Mouse (Mus musculus): ENCODE measurements around the gene Iqsec1.
A peak's percentile ranks its signal among the peaks of the same experiment; 100 is the strongest.

The Iqsec1 gene

DNA sequence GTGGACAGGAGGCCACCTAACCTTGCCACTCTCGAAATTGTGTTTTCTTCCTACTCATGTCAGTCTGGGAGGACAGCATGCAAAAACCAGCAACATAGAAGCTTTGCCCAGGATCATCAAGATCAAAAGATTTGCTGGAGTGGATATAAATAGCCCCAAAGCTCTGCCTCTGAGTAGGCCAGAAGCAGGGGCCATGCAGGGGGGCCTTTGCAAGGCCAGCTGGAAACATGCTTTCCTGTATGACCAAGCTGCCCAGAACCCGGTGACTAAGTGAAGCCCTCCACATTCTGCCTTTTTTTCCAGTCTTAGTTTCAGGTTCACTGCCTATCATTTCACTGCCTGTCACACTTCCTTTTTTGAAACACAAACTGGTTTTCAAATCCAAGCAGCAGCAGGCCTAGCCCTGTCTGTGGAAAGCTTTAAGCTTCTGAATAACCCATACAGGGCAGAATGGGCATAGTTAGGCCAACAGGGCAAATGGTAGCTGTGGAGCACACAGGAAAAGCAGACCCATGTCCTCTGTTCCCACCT lies 19.1 kb downstream of the Iqsec1 start:
- DNase-seq (ENCODE audit: low spot score in 2 of 2): no peak

- DNase-seq (ENCODE audit: low spot score in 2 of 2): no peak
Measured at GRCm38 (mm10) chr6:90953349-90953748, 35.1 kb downstream of the Iqsec1 start.

GRCm38 (mm10) chr6:90950936-90951335 lies 37.5 kb downstream of the Iqsec1 start:
- DNase-seq (ENCODE audit: low spot score in 2 of 2): no peak

- DNase-seq (ENCODE audit: low spot score in 2 of 2): no peak
Measured at GRCm38 (mm10) chr6:90948097-90948496, 40.4 kb downstream of the Iqsec1 start.

DNA sequence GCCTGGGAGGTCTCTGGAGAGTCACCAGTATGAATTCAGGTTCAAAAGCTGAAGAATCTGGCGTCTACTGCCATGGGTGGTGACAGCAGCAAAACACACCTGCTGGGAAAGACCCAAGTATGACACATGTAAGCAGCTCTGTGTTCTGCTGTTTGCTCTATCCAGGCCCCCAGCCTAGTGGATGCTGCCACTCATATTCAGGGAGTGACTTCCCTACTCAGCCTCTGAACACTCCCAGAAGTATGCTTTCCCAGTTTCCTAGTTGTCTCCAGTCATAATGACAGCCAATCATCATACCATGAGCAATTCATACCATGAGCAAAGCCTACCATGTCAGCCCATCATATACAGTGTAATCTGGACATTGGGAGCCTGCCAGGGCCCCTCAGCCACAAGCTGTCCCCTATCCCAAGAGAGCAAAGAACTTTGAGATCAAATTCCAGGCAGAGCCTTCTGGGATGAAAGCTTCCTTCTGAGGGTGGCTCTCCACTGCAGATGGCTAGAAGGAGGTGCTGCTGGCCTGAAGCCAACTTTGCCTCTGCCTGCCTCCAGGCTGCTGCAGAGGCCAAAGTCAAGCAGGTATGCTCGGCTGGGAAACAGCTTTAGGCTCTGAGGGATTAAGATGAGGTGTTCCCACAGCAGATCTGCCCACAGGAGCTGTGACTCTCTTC lies 42.8 kb downstream of the Iqsec1 start:
- peak; percentile 23 to 31 for DNase-seq (ENCODE audit: low spot score in 2 of 2)

- no peak for DNase-seq (ENCODE audit: low spot score in 2 of 2)
Measured at GRCm38 (mm10) chr6:90941257-90941656, 47.2 kb downstream of the Iqsec1 start.

GRCm38 (mm10) chr6:90933656-90934055 lies 54.8 kb downstream of the Iqsec1 start:
- no peak for DNase-seq (ENCODE audit: low spot score in 2 of 2)

DNA sequence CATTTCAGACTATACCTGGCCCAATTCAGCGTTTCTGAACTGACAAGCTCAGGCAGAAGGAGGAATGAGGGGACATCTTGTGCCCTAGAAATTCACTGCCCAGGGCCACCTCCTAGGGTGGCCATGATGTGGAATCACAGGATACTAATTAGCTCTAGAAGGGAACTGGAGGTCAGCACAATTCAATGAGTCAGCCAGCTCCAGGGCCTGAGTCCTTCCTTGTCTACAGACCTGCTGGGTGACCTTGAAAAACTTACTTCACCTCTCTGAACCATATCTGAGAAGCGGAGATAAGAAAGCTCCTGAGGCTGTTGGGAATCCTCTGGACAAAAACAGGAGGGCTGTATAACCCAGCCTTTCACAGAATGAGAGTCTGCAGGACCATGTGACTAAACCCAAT lies 59.7 kb downstream of the Iqsec1 start:
- DNase-seq (ENCODE audit: low spot score in 2 of 2): no peak

GRCm38 (mm10) chr6:90925472-90925871 lies 63.0 kb downstream of the Iqsec1 start:
- no peak for DNase-seq (ENCODE audit: low spot score in 2 of 2)

DNA sequence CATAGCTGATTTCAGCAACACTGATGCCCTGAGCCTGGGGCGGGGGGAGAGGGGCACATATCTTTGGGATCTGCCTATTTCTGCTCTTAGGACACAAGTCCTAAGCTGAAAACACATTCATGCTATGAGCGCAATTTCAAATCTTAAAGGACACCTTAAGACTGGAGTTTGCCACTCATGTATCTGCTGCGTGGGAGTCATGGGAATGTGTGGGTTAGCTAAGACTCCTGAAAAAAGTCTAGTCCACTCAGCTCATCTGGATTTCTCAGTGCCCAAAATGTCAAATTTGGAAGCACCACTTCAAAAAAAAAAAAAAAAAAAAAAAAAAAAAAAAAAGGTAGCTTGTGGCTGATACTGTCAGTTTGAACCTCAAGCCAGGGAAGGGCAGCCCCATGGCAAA lies 63.7 kb downstream of the Iqsec1 start:
- DNase-seq (ENCODE audit: low spot score in 2 of 2): no peak

DNA sequence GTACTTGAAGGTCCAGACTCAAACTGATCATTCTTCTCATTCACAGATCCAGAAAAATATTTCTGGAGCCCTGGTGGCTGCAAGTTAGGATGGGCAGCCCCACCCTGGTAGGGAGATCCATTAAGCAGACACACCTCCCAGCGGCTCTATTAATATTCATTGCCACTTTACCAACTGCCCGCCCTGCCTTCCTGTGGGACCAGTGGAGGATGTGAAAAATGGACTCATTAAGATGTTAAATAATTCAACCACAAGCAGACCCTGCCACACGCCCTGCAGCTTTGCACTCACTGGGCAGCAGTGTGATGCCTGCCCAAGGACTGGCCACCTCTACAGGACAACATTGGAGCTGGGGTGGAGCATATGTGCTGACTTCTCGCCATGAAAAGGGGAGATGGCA lies 64.1 kb downstream of the Iqsec1 start:
- DNase-seq (ENCODE audit: low spot score in 2 of 2): no peak

DNA sequence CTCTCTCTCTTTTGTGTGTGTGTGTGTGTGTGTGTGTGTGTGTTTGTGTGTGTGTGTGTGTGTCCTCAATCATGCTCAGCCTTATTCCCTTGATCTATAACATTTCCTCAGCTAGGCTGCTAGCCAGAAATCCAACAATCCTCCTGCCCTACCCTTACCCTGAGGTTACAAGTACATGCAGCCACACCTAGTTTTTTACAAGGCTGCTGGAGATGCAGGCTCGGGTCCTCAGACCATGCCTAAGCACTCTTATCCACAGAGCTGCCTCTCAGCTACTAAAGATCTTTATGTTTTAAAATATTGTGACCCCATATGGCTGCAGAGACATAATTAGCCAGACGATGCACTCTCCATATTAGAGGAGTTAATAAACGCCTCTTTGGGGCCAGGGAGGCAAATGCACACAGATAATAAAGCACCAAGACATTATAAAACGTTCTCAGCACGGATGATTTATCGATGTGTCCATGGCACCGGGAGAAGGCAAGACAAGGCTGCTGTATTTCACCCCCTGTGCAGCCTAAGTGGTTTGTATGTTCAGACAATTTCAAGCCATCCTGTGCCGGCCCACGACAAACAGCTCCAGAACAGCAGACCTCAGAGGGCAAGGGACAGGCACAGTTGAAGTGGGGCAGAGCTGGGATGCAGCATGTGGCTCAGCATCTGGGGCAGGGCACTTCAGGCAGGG lies 67.1 kb downstream of the Iqsec1 start:
- no peak for DNase-seq (ENCODE audit: low spot score in 2 of 2)

DNA sequence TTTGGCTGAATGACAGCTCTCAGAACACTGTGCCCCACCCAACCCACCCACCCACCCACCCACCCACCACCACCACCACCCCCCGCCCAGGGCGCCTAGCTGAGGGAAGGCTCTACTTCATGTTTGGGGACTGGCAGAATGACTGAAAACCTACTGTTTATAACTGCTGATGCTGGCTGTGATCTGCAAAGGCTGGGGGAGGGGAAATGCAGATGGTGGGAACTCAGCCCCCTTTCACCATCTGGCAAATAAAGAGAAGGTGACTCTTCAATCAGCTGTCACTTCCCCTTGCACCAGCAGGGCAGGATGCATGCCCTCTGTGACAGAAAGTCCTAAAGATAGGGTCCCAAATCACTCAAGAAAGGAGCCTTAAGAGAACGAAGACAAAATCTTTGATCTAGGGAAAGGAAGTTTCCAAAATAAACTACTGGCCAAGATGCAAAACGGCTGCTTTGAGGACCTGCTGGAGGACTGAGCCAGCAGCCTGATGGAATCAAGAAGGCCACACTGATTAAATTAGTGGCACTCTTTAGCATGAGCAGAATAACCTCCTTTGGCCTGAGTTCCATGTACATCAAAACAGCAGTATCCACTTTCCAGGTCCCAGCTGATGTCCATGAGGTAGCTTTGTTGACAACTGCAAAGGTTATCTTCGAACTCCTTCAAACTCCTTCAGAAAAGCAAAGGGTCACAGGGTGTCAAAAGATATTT lies 67.8 kb downstream of the Iqsec1 start:
- DNase-seq (ENCODE audit: low spot score in 2 of 2): no peak

DNA sequence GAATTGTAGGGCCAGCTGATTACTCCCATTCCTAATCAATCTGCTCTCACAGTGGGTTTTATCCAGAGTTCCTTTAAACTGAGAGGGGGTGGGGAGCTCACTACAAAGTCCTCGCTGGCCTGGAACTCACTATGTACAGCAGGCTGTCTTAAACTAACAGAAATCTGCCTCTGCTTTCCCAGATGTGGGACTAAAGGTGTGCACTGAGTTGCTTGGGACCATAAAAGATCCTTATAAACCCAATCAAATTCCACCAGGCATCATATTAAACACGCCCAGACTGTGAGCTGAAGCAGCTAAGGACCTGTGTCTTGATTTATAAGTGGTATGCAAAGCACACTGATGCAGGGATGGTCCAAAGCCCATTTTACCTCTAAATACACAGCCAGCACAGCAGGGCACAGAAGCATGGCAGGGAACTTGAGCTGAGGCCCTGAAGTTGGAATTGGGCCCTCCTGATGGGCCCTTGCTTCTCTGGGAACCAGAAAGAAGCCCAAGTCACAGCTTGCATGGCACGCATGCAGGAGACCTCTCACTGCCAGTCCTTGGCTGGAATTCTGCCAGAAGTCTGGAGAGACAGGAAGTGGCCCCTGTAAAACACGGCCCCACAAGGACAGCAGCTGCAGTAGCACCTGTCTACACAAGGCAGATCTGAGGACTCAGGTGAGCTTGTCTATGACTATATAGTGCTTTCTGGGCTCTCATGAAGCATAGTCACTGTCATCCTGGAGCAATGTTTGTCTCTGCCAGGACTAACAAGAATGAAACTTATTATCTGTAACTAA lies 68.7 kb downstream of the Iqsec1 start:
- no peak for DNase-seq (ENCODE audit: low spot score in 2 of 2)

DNA sequence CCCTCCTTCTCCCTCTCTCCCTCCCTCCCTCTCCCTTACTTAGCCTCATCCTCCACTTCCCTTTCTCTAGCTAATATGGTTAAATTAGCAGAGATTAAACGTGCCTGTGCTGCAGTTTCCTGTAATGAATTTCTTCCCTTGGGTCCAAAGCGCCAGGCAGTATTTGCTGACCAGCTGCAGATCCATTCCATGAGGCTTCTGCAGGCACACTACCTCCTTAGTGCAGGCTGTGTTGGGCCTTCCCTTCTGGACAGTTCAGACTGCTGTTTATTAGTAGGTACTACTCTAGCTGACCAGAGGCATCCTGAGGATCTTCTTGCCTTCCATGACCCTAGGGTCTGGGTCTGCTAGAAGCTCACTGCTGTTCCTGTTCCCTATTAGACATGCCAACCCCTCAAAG lies 72.9 kb downstream of the Iqsec1 start:
- no peak for DNase-seq (ENCODE audit: low spot score in 2 of 2)

GRCm38 (mm10) chr6:90913771-90914170 lies 74.7 kb downstream of the Iqsec1 start:
- no peak for DNase-seq (ENCODE audit: low spot score in 2 of 2)

DNA sequence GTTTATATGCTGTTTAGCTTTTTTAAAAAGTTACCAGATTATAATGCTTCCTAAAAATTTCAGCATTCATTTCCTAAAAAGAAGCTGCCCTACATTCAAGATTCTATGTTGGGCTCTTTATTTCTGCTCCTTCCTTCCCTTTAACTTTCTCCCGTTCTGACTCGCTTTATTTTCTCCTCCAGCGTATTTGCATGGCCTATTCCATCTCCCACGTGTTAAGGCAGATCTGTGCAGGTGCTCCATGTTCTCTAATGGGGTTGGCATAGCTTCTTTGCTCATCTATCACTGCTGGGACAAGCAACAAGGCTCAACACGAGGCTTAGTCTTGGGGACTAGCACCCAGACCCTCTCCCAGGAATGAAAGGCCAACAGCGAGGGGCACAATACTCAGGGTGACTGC lies 75.7 kb downstream of the Iqsec1 start:
- DNase-seq (ENCODE audit: low spot score in 2 of 2): no peak

GRCm38 (mm10) chr6:90904143-90904542 lies 84.3 kb downstream of the Iqsec1 start:
- no peak for DNase-seq (ENCODE audit: low spot score in 2 of 2)

GRCm38 (mm10) chr6:90900302-90900701 lies 88.2 kb downstream of the Iqsec1 start:
- no peak for DNase-seq (ENCODE audit: low spot score in 2 of 2)

- no peak for DNase-seq (ENCODE audit: low spot score in 2 of 2)
Measured at GRCm38 (mm10) chr6:90899266-90899665, 89.2 kb downstream of the Iqsec1 start.

GRCm38 (mm10) chr6:90898107-90898506 lies 90.4 kb downstream of the Iqsec1 start:
- no peak for DNase-seq (ENCODE audit: low spot score in 2 of 2)

DNA sequence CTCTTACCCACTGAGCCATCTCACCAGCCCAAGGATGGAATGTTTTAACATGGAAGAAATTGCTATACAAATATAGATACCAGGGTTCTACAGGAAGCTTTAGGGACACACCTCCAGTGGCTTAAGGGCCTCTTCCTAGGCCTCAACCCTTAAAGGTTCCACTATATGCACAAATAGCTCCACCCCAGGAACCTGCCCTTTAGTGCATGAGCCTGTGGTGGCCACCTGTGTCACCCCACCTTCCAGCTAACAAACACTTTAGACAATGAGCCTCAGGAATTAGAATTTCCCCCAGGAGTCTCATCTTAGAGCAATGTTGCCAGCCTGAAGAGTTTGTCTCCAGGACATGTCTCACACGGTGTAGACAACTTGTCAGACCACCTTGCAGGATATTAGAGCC lies 96.1 kb downstream of the Iqsec1 start:
- no peak for DNase-seq (ENCODE audit: low spot score in 2 of 2)

Measured in frontal cortex, postnatal 10 days (tissue).